Mouse (Mus musculus): ENCODE measurements at regions not wholly inside any gene's neighbourhood (a gene's known extent, or its start where the extent isn't known, plus 50 kb on each side); places are given as distances from the start of the nearest gene placed in this dataset.

DNA sequence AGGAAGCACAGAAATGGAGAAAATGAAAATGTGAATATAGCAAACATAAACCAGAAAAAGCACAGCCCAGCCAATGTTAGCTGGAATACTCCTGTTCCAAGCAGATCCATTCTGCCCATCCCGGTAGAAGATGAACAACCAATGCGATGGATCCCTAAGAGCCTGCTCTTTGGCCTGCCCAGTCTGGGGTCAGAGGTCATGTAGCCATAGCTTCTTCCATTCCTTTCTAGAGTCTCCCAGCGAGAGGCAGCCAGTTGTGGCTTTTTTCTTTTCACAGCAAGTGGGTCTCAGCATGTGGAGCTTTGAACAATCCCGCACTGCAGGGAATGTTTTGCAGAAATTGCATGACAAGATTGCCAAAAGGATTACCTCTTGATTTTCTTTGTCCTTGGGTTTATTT is 585.6 kb upstream of the Adgrl4 start:
- TF ChIP-seq CTCF (IDR thresholded peaks at IDR 0.05; ENCODE audit: low read depth) (no peak), EP300 (optimal IDR thresholded peaks at IDR 0.05) (no peak)

Data from stomach, postnatal 0 days (tissue).